Mouse (Mus musculus): ENCODE data around the gene Mrtfa.

Gene Mrtfa

GRCm38 (mm10) chr15:81062616-81063015 lies 127.9 kb downstream of the Mrtfa start:
- no peak for DNase-seq

- no peak for DNase-seq
Measured at GRCm38 (mm10) chr15:81062175-81062588, 128.4 kb downstream of the Mrtfa start.

GRCm38 (mm10) chr15:81060975-81061374 lies 129.6 kb downstream of the Mrtfa start:
- peak; percentile 31 for DNase-seq

- DNase-seq = no peak
Measured at GRCm38 (mm10) chr15:81057736-81058135, 132.8 kb downstream of the Mrtfa start.

- DNase-seq = no peak
Measured at GRCm38 (mm10) chr15:81055488-81055887, 135.1 kb downstream of the Mrtfa start.

GRCm38 (mm10) chr15:81052491-81052890 lies 138.1 kb downstream of the Mrtfa start:
- no peak for DNase-seq

- no peak for DNase-seq
Measured at GRCm38 (mm10) chr15:81050488-81050887, 140.1 kb downstream of the Mrtfa start.

GRCm38 (mm10) chr15:81049401-81050053 lies 141.0 kb downstream of the Mrtfa start:
- peak; percentile 77 for DNase-seq

- DNase-seq = no peak
Measured at GRCm38 (mm10) chr15:81047497-81047896, 143.1 kb downstream of the Mrtfa start.

GRCm38 (mm10) chr15:81046061-81046460 lies 144.5 kb downstream of the Mrtfa start:
- DNase-seq = no peak

GRCm38 (mm10) chr15:81045336-81045735 lies 145.2 kb downstream of the Mrtfa start:
- peak; percentile 73 for DNase-seq

GRCm38 (mm10) chr15:81044446-81044845 lies 146.1 kb downstream of the Mrtfa start:
- peak; percentile 81 for DNase-seq

- peak; percentile 82 for DNase-seq
Measured at GRCm38 (mm10) chr15:81042276-81042931, 148.2 kb downstream of the Mrtfa start.

- DNase-seq = no peak
Measured at GRCm38 (mm10) chr15:81041767-81042166, 148.8 kb downstream of the Mrtfa start.

- DNase-seq = no peak
Measured at GRCm38 (mm10) chr15:81038419-81038818, 152.1 kb downstream of the Mrtfa start.

- no peak for DNase-seq
Measured at GRCm38 (mm10) chr15:81035417-81036162, 155.0 kb downstream of the Mrtfa start.

- no peak for DNase-seq
Measured at GRCm38 (mm10) chr15:81034119-81034518, 156.4 kb downstream of the Mrtfa start.

- peak; percentile 40 for DNase-seq
Measured at GRCm38 (mm10) chr15:81032941-81033629, 157.5 kb downstream of the Mrtfa start.

GRCm38 (mm10) chr15:81031611-81032010 lies 158.9 kb downstream of the Mrtfa start:
- no peak for DNase-seq

GRCm38 (mm10) chr15:81030891-81031425 lies 159.6 kb downstream of the Mrtfa start:
- DNase-seq = no peak

- peak; percentile 87 for DNase-seq
Measured at GRCm38 (mm10) chr15:81027378-81028173, 163.0 kb downstream of the Mrtfa start.

- no peak for DNase-seq
Measured at GRCm38 (mm10) chr15:81026901-81027300, 163.7 kb downstream of the Mrtfa start.

All from thymus, postnatal 4 days (tissue).